Mouse (Mus musculus): ENCODE results near the gene Smad6. TPM values are rescaled to one million over a fixed set of nuclear protein-coding genes. Genes with fewer than 3 reads are reported as not detected.

Smad6 gene
- polyA plus RNA-seq, 2 experiments from 2014 or later: 0.11 TPM; not detected in 1

GRCm38 (mm10) chr9:63959129-63959932 lies 62.5 kb downstream of the Smad6 start:
- ATAC-seq: no peak

- ATAC-seq: no peak
These were observed 63.4 kb downstream of the Smad6 start for GRCm38 (mm10) chr9:63958337-63959030.

GRCm38 (mm10) chr9:63957647-63958185 lies 64.1 kb downstream of the Smad6 start:
- no peak for ATAC-seq

- ATAC-seq: no peak
These were observed 65.8 kb downstream of the Smad6 start for GRCm38 (mm10) chr9:63956052-63956451.

GRCm38 (mm10) chr9:63953691-63954090 lies 68.2 kb downstream of the Smad6 start:
- no peak for ATAC-seq

- ATAC-seq: no peak
These were observed 69.3 kb downstream of the Smad6 start for GRCm38 (mm10) chr9:63952591-63952990.

GRCm38 (mm10) chr9:63950357-63950756 lies 71.5 kb downstream of the Smad6 start:
- ATAC-seq: no peak

GRCm38 (mm10) chr9:63949393-63949792 lies 72.5 kb downstream of the Smad6 start:
- no peak for ATAC-seq

- no peak for ATAC-seq
These were observed 79.3 kb downstream of the Smad6 start for GRCm38 (mm10) chr9:63942608-63942982.

GRCm38 (mm10) chr9:63941747-63942607 lies 79.9 kb downstream of the Smad6 start:
- no peak for ATAC-seq

GRCm38 (mm10) chr9:63936256-63936655 lies 85.6 kb downstream of the Smad6 start:
- ATAC-seq: no peak

- ATAC-seq: no peak
These were observed 88.8 kb downstream of the Smad6 start for GRCm38 (mm10) chr9:63933068-63933467.

- ATAC-seq: no peak
These were observed 94.4 kb downstream of the Smad6 start for GRCm38 (mm10) chr9:63927340-63928049.

- no peak for ATAC-seq
These were observed 95.5 kb downstream of the Smad6 start for GRCm38 (mm10) chr9:63926377-63926776.

- ATAC-seq: no peak
These were observed 98.6 kb downstream of the Smad6 start for GRCm38 (mm10) chr9:63923190-63923717.

GRCm38 (mm10) chr9:63919708-63920107 lies 102.2 kb downstream of the Smad6 start:
- ATAC-seq: no peak

- no peak for ATAC-seq
These were observed 102.8 kb downstream of the Smad6 start for GRCm38 (mm10) chr9:63919001-63919555.

GRCm38 (mm10) chr9:63918245-63918644 lies 103.6 kb downstream of the Smad6 start:
- no peak for ATAC-seq

GRCm38 (mm10) chr9:63916441-63916840 lies 105.4 kb downstream of the Smad6 start:
- no peak for ATAC-seq

- ATAC-seq: no peak
These were observed 105.9 kb downstream of the Smad6 start for GRCm38 (mm10) chr9:63915976-63916375.

- ATAC-seq: no peak
These were observed 106.9 kb downstream of the Smad6 start for GRCm38 (mm10) chr9:63914944-63915343.

- ATAC-seq: no peak
These were observed 109.8 kb downstream of the Smad6 start for GRCm38 (mm10) chr9:63912051-63912450.

Measured in CD4-positive, CD25-positive, alpha-beta regulatory T cell, adult 4 months (primary cell).